Mouse (Mus musculus) megakaryocyte, embryonic 14.5 days (primary cell): ENCODE measurements around the gene Wbp11. TPM values are rescaled to one million over a fixed set of nuclear protein-coding genes. Genes with fewer than 3 reads are reported as not detected.

Experiments used
- H3K27me3 ChIP-seq: replicated peaks from 2 replicates; pipeline ENCODE3; 2012; ENCODE audit warnings: inconsistent platforms
- H3K36me3 ChIP-seq: replicated peaks from 2 replicates; pipeline ENCODE3; 2012; ENCODE audit warnings: low read length, inconsistent platforms, mixed read lengths
- H3K4me1 ChIP-seq: 2 replicates; pipeline ENCODE4 v1.6.1; 2012; ENCODE audit warnings: inconsistent platforms
- H3K4me3 ChIP-seq: replicated peaks from 2 replicates; pipeline ENCODE3; 2012; ENCODE audit warnings: moderate library complexity, mild to moderate bottlenecking, inconsistent platforms
- H3K9me3 ChIP-seq: 2 replicates; pipeline ENCODE4 v1.6.1; 2012; ENCODE audit warnings: inconsistent platforms
- FLI1 ChIP-seq: IDR thresholded peaks from 2 replicates; pipeline ENCODE4 v1.6.1; 2012; ENCODE audit warnings: low read length, inconsistent platforms, mixed read lengths
- GATA1 ChIP-seq: IDR thresholded peaks from 3 replicates; pipeline ENCODE4 v1.6.1; 2012; ENCODE audit warnings: mixed read lengths, low read length, inconsistent platforms, borderline replicate concordance
- polyA plus RNA-seq: library from polyadenylated mRNA; stranded (reverse); fragments of >175 nt; gene quantifications from 2 replicates; pipeline ENCODE4 v1.2.3, GENCODE M21; 2012; ENCODE audit warnings: low replicate concordance; ENCODE audit not compliant: insufficient read depth

The Wbp11 gene
- polyA plus RNA-seq = 145 and 321 TPM in 2 replicates

DNA sequence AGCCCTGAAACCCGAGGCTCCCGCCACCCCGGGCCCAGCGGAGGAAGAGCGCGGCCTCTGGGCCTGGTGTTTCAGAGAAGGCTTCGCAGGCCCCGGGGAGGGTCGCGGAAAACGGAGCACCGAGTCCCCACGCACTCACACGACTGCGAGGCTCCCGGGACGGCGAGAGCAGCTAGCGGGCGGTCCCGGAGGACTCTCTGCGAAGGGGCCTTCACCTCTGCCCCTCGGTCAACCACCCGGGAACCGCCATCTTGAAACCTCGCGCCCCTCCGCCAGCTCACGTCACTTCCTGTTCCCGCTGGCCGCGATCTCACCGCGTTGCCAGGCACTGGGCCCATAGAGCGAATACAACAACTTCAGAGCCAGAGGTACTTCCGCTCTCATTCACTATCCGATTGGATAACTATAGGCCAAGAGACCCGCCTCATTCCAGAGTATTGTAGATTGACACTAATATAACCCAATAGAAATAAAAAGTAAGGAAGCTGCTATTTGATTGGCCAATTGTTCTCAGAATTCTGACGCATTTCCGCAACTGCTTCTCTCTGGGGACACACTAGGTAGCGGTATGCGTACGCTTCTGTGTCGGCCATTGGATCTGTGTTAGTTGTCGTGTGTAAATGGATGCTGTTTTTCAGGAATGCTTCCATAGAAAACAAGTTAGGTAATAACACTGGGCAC is at the start of gene Wbp11:
Gene Wbp11 (minus strand): TSS at position 353 of the 681 bp plus-strand sequence.
- Histone ChIP-seq H3K4me3 (peak within 1 kb of the TSS; percentile 97), H3K4me1 (peaks cover 29% of the 10 kb centered on the region), H3K9me3 (no peaks in the 10 kb centered on the region), H3K36me3 (peaks cover 26% of the 10 kb centered on the region), H3K27me3 (no peaks in the 10 kb centered on the region)
- TF ChIP-seq FLI1 = peak; percentile 86
- no peak for TF ChIP-seq GATA1

DNA sequence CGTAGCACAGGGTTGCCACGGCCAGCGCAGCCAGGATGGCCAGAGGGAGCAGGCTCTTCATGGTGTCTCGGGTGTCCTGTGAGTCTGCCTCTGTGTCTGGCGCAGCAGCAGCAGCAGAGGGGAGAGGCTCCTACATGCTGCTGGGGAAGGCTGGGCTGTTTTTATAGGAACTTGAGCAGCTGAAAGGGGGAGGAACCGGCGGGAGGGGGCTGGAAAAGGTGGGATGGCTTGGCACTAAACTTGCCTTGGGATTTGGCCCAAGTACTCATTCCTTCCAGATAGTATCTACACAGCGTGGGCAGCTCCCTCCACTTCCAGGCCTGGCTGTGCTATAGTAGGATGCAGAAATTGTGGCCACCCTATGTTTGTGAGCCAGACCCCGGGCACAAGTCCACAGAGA is 47.6 kb upstream of the Wbp11 start, which contains the start of gene Mgp:
Gene Mgp (minus strand): TSS at position 154 of the 400 bp plus-strand sequence.
- no peaks in the 10 kb centered on the region for H3K36me3 ChIP-seq
- H3K9me3 ChIP-seq = no peaks in the 10 kb centered on the region
- H3K4me1 ChIP-seq = peaks cover 11% of the 10 kb centered on the region
- H3K4me3 ChIP-seq = no peak within 1 kb of the TSS
- peaks cover 28% of the 10 kb centered on the region for H3K27me3 ChIP-seq
- no peak for TF ChIP-seq GATA1

- TF ChIP-seq FLI1 = no peak
- no peak for TF ChIP-seq GATA1
- peaks cover 28% of the 10 kb centered on the region for H3K27me3 ChIP-seq
- no peaks in the 10 kb centered on the region for H3K9me3 ChIP-seq
- no peaks in the 10 kb centered on the region for H3K36me3 ChIP-seq
- H3K4me3 ChIP-seq = no peak overlapping the region
- peaks cover 11% of the 10 kb centered on the region for H3K4me1 ChIP-seq
Observed at GRCm38 (mm10) chr6:136874599-136874998, 46.6 kb upstream of the Wbp11 start.

GRCm38 (mm10) chr6:136868921-136869320 is 40.9 kb upstream of the Wbp11 start:
- peaks cover 11% of the 10 kb centered on the region for H3K27me3 ChIP-seq
- no peaks in the 10 kb centered on the region for H3K9me3 ChIP-seq
- no peak overlapping the region for H3K4me3 ChIP-seq
- H3K4me1 ChIP-seq = no peaks in the 10 kb centered on the region
- no peaks in the 10 kb centered on the region for H3K36me3 ChIP-seq
- no peak for TF ChIP-seq FLI1
- no peak for TF ChIP-seq GATA1

DNA sequence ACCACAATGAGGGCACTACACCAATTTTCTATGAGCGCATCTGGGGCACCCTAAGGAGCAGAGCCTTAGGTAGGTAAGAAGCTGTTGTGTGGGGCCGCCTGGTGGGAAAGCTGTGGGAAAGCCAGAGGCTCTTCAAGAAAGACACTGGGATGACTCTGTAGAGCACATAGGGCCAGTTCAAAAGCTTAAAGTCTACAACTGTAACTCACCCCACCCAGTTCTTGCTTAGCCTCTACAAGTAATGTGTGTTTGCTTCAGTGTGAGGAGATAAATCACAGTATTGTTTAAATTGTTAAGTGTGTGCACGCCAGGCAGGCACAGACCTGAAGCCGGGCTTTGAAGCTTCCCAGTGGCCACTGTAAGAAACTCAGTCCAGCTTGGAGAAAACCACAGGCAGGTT is 38.1 kb upstream of the Wbp11 start:
- no peak overlapping the region for H3K4me3 ChIP-seq
- TF ChIP-seq FLI1 (no peak), GATA1 (no peak)

GRCm38 (mm10) chr6:136865360-136865759 is 37.3 kb upstream of the Wbp11 start:
- no peak overlapping the region for H3K4me3 ChIP-seq
- H3K36me3 ChIP-seq = no peaks in the 10 kb centered on the region
- H3K4me1 ChIP-seq = peaks cover 10% of the 10 kb centered on the region; the same call in 1 of the 2 replicates
- no peak for TF ChIP-seq FLI1
- TF ChIP-seq GATA1 = no peak
- no peaks in the 10 kb centered on the region for H3K9me3 ChIP-seq
- H3K27me3 ChIP-seq = peaks cover 6% of the 10 kb centered on the region

More for the DNA sequence above, 38.1 kb upstream of the Wbp11 start:
- no peaks in the 10 kb centered on the region for H3K9me3 ChIP-seq
- H3K4me1 ChIP-seq = peaks cover 3% of the 10 kb centered on the region; the same call in 1 of the 2 replicates
- peaks cover 6% of the 10 kb centered on the region for H3K27me3 ChIP-seq
- H3K36me3 ChIP-seq = no peaks in the 10 kb centered on the region

- Histone ChIP-seq H3K27me3 (peaks cover 13% of the 10 kb centered on the region), H3K36me3 (no peaks in the 10 kb centered on the region), H3K9me3 (no peaks in the 10 kb centered on the region), H3K4me3 (no peak overlapping the region), H3K4me1 (peaks cover 38% of the 10 kb centered on the region)
- TF ChIP-seq FLI1 = no peak
Observed at GRCm38 (mm10) chr6:136861020-136861419, 33.0 kb upstream of the Wbp11 start.

GRCm38 (mm10) chr6:136858420-136858819 is 30.4 kb upstream of the Wbp11 start:
- H3K4me3 ChIP-seq = peak overlapping the region; percentile 91
- TF ChIP-seq GATA1 = no peak
- no peak for TF ChIP-seq FLI1
- H3K9me3 ChIP-seq = no peaks in the 10 kb centered on the region
- peaks cover 48% of the 10 kb centered on the region for H3K4me1 ChIP-seq
- H3K36me3 ChIP-seq = no peaks in the 10 kb centered on the region
- peaks cover 6% of the 10 kb centered on the region for H3K27me3 ChIP-seq

DNA sequence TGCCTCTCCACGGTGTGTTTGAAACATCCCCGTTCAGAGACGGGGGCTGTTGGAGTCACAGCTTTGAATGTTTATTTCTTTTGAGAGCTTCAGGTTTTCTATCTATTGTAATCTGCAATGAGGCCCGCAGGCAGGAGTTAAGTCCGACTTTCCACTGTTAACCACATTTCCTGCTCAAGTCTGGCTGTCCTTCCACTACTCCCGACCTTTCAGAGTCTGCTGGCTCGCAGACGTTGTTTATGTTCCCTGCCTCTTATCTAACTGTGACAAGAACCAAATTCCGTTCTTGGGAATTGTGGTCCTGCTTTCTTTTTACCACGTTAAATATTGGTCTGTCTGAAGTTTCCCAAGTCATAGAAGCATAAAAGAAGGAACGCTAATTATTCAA is 29.8 kb upstream of the Wbp11 start:
- no peaks in the 10 kb centered on the region for H3K9me3 ChIP-seq
- no peaks in the 10 kb centered on the region for H3K36me3 ChIP-seq
- H3K4me3 ChIP-seq = peak overlapping the region; percentile 91
- H3K4me1 ChIP-seq = peaks cover 49% of the 10 kb centered on the region
- TF ChIP-seq FLI1 = no peak
- TF ChIP-seq GATA1 = no peak
- peaks cover 6% of the 10 kb centered on the region for H3K27me3 ChIP-seq

DNA sequence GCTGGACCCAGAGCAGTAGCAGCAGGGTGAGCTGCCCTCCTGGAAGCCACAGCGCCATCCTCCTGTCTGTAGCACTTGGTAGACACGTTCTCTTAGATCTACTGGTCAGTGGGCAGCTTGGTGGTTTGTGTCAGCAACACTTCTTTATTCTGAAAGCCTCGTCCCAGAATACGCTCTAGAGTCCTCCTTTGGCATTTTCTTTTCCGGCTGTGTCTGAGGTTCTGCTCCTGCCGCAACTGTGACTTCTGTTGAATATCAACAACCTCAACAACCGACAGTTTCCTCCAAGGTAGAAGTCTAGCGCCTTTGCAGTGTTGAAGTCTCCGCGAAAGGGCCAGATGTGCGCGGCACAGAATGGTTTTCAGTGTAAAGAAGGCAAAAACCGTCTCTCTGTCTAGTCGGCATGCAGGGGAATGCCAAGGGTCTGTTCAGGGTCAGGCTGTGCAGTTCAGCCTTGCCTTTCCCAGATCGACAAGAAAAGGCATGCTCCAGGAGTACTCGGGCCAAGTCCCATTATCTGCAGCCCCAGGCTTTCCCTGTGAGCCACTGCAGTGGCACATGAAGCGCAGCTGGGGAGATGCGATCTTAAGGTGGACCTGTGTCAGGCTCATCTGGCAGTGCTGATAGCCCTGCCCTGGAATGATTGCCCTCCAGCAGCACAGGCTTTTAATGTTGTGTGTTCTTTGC is 29.3 kb upstream of the Wbp11 start, which contains the start of gene Art4:
Gene Art4 (minus strand): TSS at position 548 of the 687 bp plus-strand sequence.
- peak within 1 kb of the TSS; percentile 91 for H3K4me3 ChIP-seq
- no peaks in the 10 kb centered on the region for H3K36me3 ChIP-seq
- TF ChIP-seq FLI1 (no peak), GATA1 (no peak)
- H3K4me1 ChIP-seq = peaks cover 52% of the 10 kb centered on the region
- H3K27me3 ChIP-seq = peaks cover 6% of the 10 kb centered on the region
- no peaks in the 10 kb centered on the region for H3K9me3 ChIP-seq
